Mouse (Mus musculus) frontal cortex, postnatal 36 days (tissue): Measurements from ENCODE around the gene Slc39a2.
"Not testable (repeated sequence)": the region's sequence is repeated elsewhere in the genome, so short reads cannot be mapped to it uniquely, and the experiment has no call there.

Source experiments
- DNase-seq, 2 experiments: peaks; one replicate each; pipeline ENCODE4 v3.0.0; 2022; ENCODE audit warnings: low spot score in 2 of 2

Gene Slc39a2

GRCm38 (mm10) chr14:51892191-51892939, at the start of gene Slc39a2:
TSS of gene Slc39a2 (plus strand) at chr14:51892889.
- DNase-seq = no peak

DNA sequence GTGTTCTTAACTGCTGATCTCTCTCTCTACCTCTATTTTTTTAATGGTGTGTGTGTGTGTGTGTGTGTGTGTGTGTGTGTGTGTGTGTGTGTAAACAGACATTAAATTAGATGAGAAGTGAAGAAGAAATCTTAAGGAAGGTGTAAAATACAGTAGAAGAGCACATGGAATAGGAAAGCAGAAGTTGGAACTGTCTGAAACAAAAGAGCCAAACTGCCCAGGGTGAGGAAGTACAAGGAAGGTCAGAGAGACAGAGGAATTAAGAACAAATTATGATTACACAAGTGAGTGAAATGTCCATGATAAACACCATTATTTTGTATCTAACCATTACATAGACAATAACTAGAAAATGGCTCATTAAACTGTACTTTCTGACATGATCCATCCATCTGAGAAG, 48.8 kb upstream of the Slc39a2 start:
- DNase-seq = no peak

DNA sequence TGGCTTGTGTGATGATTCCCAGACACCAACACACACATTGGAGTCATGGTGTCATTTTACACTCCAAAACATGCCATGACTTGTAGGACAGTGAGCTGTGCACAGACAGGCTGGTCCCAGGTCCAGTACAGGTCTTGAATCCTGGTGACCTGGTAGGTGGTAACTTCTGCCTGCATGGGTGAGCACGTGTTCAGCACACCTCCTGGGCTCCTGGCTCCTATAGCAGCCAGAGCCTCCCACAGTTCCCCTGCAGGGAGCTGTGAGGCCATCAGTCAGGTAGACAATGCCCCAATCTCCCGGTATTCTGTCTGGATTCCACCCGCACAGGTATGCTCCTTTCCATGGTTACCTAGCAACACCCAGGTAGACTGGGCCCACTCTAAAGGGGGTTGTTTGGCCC, 46.1 kb upstream of the Slc39a2 start:
- DNase-seq = no peak

- not testable (repeated sequence) for DNase-seq
These were observed 41.7 kb upstream of the Slc39a2 start for GRCm38 (mm10) chr14:51851006-51851405.

GRCm38 (mm10) chr14:51853399-51853798, 39.3 kb upstream of the Slc39a2 start, which contains the start of gene Ear6:
TSS of gene Ear6 (plus strand) at chr14:51853699.
- DNase-seq = no peak

DNA sequence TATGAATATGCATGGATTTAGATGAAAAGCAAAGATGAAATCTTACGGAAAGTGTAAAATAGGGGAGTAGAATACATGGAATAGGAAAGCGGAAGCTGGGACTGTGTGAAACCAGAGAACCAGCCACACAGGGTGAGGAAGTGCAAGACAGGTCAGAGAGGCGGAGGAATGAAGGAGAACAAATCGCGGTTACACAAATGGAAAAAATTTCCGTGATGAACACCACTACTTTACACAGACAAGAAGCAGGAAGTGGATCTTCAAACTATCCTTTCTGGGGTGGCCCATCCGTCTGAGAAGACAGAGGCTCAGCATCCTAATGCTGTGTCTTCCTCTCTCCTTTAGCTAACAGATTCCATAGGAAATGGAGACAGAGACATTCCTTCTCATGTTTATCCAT, 37.4 kb upstream of the Slc39a2 start:
- DNase-seq = not testable (repeated sequence)

DNA sequence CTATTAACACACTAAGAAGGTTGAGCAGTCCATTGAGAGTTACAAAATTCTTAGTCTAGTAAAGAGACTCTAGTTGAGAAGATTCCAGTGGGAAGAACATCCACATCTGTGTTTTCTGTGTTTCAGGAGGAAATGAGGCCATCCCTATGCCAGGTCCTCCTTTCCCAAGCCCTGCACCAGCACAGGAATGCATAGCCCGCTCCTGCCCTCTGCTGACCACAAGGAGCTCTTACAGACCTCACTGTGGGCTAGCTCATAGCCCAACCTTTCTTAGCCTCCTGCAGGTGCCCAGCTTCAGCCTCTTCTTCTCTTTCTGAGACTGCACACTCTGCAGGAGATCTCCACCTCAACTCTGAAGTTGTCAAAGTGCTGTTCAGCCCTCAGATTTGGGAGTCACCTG, 29.1 kb upstream of the Slc39a2 start:
- peak in 1 of 2 experiments; percentile 11 for DNase-seq

- no peak for DNase-seq
These were observed 21.9 kb upstream of the Slc39a2 start for GRCm38 (mm10) chr14:51870756-51871155.

GRCm38 (mm10) chr14:51871741-51872140, 20.9 kb upstream of the Slc39a2 start:
- DNase-seq = no peak

DNA sequence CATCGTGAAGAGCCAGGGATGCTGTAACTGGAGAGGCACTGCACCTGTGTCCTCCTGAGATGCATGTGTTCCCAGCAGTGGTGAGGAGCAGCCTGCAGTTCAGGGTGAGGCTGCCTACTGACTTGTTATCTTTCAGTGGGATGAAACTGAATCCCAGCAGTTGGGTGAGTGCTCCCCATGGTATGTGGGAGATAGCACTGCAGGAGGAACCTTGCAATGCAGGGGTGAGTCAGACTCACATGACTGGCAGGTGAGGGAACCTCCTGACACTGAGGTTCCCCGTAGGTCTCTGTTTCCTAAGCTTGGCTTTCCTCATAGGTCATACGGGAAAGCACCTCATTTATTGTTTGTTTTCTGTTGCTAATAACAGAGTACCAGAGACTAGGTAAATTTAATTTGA, 15.2 kb upstream of the Slc39a2 start:
- DNase-seq = no peak

- DNase-seq = peak; percentile 30 to 79
These were observed 9.1 kb upstream of the Slc39a2 start for GRCm38 (mm10) chr14:51883527-51884030.

DNA sequence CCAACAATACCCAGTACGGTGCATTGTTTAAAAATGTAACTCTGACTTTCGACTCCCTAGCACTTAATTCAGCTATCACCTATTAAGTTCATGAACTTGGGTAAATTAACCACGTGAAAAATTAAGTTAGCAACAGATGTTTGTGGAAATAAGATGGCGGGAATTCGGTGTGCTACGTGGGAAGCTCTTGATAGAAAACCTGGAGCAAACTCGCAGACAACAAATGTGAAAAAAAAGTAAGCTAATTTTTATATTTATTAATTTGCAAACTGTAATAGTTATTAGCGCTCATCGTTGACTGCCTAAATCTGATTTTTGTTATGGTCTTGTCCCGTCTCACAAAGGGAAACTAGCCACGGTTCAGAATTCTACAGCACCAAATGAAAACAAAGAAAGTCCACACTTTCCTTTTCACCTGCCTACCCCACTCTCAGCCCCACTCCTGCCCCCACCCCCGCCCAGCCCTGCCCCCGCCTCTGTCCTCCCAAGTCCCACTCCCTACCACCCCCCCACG, 8.6 kb upstream of the Slc39a2 start:
- DNase-seq = no peak

- DNase-seq = peak; percentile 86 to 93
These were observed 7.9 kb upstream of the Slc39a2 start, which contains the start of gene Mettl17 for GRCm38 (mm10) chr14:51884598-51885331. TSS of gene Mettl17 (plus strand) at chr14:51884842.

GRCm38 (mm10) chr14:51886051-51886450, 6.6 kb upstream of the Slc39a2 start:
- DNase-seq = no peak

GRCm38 (mm10) chr14:51889833-51890232, 2.9 kb upstream of the Slc39a2 start:
- DNase-seq = no peak

DNA sequence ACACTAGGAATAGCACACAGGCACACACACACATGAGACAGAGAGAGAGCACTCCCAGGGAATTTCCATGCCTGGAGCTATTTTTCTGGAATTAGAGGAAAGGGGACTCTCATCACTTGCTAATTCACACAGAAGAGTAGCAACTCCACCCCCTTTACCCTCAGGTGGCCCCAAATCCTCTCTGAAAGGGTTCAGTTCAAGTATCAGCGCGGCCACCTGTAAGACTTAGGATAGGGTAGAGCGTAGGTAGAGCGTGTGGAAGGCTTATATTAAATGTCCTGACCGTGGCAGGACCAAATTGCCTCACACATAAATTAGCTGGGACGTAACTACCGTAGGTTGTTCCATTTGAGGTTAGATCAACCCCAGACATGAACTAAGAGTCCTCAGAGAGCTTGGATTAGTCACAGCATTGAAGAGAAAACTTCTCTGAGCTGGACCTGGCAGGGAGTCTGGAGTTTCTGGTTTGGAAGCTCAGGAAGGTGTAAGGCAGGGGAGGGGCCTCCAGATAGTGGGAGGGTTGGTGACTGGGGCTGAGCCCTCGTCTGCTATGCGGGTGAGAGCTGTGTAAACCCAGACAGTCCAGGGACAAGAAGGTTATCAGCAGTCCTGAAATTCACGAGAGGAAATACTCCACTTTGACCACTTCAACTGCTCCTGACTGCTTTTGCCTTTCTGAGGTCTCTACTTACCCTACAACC, 555 bp downstream of the Slc39a2 start:
- DNase-seq = no peak

DNA sequence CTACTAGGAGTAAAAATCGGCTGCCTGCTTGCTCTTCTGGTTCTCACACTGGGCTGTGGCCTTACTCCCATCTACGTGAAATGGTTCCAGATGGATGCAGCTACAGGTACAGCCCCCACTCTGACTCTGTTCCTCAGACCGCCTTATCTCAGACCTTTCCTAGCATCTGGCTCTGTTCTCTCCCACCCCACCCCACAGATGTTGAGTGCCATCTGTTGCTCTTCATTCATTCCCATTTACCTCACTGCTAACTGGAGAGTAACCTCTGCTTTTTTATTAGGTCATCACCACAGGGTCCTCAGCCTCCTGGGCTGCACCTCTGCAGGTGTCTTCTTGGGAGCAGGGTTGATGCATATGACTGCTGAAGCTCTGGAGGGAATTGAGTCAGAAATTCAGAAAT, 1.1 kb downstream of the Slc39a2 start:
- DNase-seq = no peak

DNA sequence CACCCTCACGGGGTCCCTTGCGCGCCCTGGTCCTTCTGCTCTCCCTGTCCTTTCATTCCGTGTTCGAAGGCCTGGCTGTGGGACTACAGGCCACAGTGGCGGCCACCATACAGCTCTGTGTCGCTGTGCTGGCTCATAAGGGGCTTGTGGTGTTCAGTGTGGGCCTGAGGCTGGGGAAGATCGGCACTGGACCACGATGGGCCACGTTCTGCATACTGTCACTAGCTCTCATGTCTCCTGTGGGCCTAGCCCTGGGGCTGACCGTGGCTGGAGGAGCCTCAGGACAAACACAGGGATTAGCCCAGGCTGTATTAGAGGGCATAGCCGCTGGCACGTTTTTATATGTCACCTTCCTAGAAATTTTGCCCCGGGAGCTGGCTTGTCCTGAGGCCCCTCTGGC, 2.4 kb downstream of the Slc39a2 start:
- DNase-seq = no peak

- no peak for DNase-seq
These were observed 3.3 kb downstream of the Slc39a2 start for GRCm38 (mm10) chr14:51896019-51896418.

- DNase-seq = no peak
These were observed 4.0 kb downstream of the Slc39a2 start for GRCm38 (mm10) chr14:51896539-51897170.

DNA sequence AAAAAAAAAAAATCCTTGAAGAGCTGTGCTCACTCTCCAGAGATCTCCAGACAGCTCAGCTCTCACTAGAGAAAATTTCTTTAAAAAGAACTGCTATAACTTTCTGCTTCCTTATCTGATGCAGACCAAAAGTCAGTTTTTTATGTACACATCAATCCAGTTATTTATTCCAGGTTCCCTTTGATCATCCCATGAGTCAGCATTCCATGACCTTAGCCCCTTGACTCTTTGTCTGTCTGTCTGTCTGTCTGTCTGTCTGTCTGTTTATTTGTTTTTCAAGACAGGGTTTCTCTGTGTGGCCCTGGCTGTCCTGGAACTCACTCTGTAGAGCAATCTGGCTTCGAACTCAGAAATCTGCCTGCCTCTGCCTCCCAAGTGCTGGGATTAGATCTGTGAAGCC, 6.7 kb downstream of the Slc39a2 start:
- no peak for DNase-seq
